Mouse (Mus musculus): ENCODE results near the gene Nudt9. TPM values are rescaled to one million over a fixed set of nuclear protein-coding genes. Genes with fewer than 3 reads are reported as not detected.

Gene Nudt9
- total RNA-seq, 2 experiments from 2014 or later, result 76.8 to 77.4 TPM

DNA sequence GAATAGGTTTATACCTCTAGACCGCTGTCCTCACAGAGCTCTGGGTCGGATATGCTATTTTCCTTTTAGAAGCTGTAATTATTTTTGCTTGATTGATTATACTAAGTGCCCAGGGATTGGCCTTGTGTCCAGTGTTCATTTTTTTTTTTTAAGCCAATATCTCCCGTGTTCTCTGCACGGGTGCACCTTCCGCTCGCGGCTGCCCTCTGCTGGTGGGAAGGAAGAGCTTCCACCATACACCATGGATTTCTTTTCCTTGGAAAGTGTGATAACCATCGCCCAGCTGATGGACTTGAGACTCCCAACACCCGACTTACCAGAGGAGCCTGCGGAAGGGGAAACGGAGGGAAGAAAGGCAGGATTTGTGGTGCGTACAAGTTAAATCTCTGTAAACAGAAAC is 28.3 kb downstream of the Nudt9 start:
- peak in 1 of 2 experiments; percentile 70 for DNase-seq (ENCODE audit: low spot score in 2 of 2)

DNA sequence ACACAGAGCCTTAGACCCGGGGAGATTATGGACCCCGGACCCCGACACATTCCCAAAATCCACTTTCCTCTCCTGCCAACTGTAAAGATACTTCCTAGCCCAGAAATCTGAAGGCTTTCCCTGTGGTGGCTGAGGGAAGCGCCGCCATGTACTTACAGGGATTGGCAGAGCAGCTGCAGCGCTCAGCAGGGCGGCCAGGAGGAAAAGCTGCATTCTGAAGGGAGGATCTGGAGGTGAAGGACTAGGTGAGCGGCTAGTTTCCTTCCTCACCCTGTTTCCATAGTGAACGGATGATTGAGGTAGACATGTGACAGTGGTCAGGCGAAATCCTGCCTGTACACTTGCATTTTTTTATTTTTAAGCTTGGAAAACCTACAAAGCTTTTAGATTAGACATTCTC is 30.3 kb downstream of the Nudt9 start:
- no peak for DNase-seq (ENCODE audit: low spot score in 2 of 2)

DNA sequence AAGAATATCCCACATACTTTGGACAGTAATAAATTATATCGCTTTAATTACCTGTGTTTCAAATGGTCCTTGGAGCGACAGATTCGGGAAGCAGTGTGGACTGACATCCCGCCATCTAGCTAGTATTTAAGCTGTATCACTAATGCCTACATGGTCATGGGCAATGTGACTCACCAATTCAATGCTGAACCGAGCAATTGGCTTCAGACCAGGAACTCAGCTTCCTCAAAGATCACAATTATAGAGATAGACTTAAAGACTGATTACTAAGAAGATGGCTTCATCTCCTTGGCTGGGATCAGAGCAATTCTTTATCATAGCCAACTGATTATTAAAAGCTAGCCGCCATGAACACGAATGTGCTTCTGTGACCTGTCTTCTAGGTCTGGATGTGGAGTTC is 31.4 kb downstream of the Nudt9 start, which contains the start of gene Gm17660:
Gene Gm17660, minus strand, starts transcription at position 101 of the 400 bp plus-strand sequence.
- DNase-seq (ENCODE audit: low spot score in 2 of 2), result no peak

DNA sequence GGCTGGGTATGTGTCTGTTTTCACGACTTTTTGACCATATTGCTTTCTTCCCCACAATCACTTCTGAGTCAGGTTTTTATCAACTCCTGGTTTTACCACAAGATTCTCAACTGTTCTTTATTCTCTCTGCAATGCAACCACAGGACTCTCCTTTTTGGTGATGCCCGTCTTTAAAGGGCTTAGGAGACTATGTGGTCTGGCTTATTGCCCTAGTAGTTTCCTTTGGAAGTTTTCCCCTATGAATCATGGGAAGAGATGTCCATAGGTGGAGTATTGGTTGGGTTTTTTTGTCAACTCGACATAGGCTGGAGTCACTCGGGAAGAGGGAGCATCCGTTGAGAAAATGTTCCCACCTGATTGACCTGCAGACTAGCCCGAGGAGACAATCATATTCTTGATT is 34.6 kb downstream of the Nudt9 start:
- DNase-seq (ENCODE audit: low spot score in 2 of 2), result no peak

DNA sequence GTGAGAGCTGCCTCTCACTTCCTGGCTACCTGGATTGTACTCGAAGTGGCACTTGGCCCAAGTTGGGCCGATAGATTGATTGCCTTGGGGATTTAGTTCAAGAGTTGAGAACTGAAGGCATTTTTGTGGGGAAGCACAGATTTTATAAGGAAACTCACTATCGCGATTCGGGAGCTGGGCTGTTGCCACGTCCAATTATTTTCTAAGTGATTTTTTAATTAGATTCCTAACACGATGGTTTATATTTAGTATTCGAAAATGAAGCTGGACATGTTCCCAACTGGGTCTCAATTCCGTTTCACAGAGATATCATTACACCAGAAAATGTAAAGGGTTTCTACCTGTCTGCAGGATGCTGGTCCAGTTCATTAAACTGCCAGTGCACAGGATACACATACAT is 39.3 kb downstream of the Nudt9 start:
- DNase-seq (ENCODE audit: low spot score in 2 of 2), result no peak

DNA sequence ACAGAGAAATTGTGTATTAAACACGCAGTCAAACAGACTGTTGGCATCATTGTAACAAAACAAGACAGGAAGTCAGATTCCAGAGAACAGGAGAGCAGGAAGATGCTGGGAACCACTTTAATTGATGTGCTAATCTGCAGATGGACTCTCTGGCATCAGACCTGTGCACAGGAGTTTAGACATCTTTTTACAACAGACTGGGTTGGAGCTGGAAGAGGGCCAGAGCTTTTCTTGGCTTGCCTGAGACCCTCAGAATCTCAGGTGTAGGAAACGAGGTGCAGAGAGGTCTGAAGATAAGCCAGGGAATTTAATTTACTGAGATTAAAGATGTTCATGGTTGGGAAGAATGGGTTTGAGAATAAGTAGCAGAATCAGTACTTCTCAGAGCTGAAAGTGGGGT is 43.6 kb downstream of the Nudt9 start:
- no peak for DNase-seq (ENCODE audit: low spot score in 2 of 2)

DNA sequence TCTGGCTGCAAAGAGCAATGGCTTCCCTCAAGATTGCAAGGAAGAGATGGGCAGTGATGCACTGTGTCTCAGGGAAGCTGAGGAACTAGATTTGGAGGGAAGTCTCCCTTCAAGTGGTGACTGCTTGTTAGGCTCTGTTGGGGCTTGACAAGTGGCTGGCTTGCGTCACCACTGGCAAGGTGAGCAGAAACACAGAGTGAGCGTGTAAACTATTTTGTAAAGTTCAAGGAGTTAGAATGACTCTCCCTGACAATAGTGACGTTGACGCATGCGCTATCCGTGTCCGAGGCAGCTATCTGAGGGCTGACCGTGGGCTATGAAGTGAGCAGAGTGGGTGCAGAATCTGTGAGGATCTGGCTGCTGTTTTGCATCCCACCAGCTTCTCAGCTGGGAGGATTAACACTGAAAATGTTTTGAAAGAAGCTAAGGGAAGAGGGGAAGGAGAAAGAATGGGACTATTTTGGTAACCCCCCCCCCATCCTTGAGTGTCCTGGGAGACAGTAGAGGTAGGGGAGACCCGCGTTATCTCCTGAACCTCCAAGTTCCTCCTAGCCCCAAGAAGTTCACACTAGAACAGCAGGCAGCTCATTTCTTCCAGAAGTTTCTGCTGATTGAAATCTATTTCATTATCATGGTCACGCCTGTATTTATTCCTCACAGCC is 49.4 kb downstream of the Nudt9 start:
- no peak for DNase-seq (ENCODE audit: low spot score in 2 of 2)

DNA sequence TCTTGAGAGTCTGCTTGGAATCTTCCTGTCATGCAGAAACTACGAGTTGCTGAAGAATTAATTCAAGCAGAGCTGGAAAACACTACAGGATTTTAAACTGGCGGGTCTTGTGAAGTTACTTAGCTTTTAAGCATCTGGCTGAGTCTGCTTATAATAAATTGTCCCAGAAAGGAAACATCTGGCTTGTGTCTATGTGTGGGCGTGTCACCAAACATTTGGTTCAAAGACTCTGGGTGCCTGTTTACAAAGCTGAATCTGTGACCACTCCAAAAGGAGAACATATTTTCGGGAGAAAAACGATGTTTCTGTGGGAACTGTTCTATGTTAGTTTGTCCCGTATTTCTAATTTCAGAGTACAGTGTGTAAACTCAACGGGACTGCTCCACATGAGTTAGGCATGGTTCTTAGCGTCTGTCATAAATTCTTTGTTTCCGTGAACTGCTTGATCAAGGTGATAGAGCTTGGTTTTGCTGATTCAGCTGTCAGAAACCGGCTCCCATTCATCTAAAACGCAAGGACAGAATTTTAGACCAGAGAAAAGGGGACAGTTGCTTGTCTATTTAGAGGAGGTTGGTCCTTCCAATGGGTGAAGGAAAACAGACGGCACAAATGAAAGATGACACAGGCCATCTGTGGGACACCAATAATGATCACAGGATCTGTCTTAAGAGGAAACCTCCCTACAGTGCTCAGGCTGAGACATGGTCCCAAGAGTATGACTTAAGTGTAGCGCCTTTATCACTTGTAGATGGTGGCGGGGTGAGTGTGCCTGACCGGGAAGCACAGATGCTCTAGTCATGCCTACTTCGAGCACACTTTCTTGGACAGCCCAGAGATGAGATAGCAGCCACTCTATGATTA is 50.2 kb downstream of the Nudt9 start:
- peak in 1 of 2 experiments; percentile 30 for DNase-seq (ENCODE audit: low spot score in 2 of 2)

DNA sequence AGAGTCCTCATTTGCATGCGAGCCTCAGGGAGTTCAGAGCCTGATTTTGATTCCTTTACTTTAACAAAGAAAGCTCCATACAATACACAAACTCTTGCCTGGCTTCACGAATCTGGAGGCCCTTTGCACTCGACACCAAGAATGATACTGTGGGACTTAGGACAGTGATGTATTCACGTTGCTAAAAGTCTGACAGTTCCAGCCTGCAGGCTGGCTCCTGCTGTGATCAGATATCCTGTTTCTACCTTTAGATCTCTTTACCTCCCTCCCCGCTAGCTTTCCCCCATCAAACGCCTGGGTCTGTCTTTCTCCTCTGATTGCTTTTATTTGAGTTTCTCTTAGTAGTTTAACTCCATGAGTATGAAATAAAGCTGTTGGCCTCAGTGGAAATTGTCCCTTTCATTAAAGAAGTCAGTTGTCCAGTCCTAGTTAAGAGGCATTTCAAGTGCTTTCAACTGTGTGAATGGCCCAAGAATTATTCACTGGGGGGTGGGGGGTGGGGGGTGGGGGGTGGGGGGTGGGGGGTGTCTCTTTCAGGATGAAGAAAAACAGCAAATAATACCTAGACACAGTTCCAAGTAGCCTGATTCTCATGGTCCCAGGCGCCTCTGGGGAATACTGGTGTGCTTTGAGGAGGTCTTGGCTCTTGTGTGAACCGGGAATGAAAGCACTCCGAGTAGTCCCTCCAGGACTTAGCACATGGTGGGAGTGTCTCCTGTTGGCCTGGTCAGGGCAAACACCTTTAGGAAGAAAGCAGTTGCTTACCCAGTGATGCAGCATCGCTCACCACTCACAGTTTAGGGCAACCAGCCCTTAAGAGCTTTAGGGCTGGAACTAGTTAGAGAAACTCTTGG is 55.8 kb downstream of the Nudt9 start:
- peak in 1 of 2 experiments; percentile 33 for DNase-seq (ENCODE audit: low spot score in 2 of 2)

DNA sequence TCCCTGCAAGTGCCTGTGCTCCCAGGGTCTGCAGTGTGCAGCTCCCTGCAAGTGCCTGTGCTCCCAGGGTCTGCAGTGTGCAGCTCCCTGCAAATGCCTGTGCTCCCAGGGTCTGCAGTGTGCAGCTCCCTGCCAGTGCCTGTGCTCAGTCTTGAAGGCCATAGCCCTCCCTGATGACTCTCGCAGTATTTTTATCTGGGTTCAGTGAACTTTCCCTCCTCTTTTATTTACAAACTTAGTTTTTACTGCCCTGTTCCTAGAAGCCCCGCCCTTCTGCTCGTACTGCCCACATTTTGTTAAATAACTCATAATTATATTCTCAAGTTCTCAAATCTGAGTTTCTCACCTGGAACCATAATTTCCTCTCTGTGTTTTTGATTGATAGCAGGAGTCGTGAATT is 57.1 kb downstream of the Nudt9 start:
- DNase-seq (ENCODE audit: low spot score in 2 of 2), result no peak

DNA sequence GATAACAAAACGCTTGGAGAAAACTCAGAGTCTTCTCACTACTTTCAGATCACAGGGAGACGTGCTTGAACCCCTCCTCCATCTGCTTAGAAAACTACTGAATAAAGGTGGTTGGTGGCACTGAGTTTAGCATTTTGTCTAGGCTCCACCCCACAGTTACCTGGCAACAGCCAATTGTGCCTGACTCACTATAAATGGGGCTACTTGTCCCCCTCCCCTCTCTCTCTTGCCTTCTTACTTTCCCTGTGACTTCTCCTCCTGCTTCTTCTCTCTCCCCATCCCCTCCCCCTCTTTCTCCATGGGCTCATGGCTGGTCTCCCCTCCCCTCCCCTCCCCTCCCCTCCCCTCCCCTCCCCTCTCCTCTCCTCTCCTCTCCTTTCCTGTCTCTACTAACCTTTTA is 58.0 kb downstream of the Nudt9 start:
- no peak for DNase-seq (ENCODE audit: low spot score in 2 of 2)

DNA sequence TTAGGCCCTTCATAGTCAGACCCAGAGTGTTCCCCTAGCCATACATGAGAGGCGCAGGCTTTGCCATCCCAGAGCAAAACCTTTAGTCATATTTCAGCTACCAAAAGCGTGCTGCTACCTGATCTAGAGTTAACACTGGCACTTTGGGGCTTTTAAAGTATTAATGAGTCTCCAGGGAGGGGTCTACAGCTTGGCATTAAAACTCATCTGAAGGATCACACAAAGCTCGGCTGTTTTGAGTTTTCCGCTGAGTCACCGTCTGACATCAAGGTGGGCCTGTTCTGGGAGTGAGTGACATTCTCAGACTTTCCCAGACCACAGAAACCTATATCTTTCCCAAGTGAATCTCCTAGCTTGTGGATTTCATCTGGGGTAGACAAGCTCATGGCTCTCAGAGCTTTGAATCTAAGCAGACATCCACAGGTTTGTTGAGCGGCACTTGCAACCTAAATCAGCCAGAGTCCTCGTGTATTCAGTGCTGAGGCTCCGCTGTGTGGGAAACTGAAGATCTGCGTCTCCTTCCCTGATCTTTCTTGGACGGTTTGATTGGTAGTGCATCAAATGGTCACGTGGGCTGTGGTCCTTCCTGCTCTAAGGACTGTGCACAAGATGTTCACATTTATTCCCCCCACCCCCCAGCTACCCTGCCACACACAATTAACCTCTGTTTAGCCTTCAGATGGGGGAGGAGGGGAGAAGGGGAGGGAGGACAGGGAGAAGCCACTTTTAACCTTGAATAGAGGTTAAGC is 62.2 kb downstream of the Nudt9 start:
- DNase-seq (ENCODE audit: low spot score in 2 of 2), result peak in 1 of 2 experiments; percentile 49

DNA sequence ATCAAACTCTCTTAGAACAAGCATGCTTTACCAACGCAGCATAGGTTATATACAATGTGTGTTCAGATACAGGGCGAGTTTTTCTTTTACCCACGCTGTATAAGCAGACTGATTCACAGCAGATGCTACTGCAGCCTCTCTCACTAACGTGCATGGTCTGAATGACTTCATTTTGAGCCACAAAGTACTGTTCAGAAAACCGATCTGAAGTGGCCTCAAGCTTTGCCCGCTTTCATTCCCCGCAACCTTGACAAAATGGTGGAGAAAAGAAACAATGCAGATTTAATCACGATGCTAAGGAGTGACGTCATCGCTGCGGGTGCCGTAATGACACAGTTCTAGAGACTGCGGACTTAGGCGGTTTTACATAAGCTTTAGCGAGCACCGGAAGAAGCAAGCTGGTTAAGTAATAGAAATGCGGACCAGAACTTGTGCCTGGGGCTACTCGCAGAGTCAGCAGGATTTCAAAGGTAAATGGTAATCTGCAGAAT is 62.8 kb downstream of the Nudt9 start:
- peak; percentile 49 to 78 for DNase-seq (ENCODE audit: low spot score in 2 of 2)

DNA sequence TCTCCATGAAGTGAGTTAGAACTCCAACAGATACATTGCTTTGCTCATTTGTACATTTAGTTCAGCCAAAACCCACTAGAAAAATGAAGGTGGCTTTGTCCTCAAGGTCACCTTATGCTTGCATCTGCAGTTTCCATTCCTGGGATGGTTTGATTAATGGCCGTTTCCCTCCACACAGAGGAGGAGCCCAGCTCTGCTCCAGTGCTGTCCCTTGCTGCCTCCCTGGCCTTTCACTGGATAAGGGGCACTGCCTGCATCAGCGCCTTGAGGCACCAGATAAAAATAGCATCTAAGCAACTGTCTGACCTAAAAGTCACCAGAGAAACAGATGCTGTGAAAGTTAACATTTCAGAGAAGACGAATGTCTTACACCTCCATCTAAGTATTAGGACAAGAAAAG is 63.4 kb downstream of the Nudt9 start:
- peak in 1 of 2 experiments; percentile 19 for DNase-seq (ENCODE audit: low spot score in 2 of 2)

DNA sequence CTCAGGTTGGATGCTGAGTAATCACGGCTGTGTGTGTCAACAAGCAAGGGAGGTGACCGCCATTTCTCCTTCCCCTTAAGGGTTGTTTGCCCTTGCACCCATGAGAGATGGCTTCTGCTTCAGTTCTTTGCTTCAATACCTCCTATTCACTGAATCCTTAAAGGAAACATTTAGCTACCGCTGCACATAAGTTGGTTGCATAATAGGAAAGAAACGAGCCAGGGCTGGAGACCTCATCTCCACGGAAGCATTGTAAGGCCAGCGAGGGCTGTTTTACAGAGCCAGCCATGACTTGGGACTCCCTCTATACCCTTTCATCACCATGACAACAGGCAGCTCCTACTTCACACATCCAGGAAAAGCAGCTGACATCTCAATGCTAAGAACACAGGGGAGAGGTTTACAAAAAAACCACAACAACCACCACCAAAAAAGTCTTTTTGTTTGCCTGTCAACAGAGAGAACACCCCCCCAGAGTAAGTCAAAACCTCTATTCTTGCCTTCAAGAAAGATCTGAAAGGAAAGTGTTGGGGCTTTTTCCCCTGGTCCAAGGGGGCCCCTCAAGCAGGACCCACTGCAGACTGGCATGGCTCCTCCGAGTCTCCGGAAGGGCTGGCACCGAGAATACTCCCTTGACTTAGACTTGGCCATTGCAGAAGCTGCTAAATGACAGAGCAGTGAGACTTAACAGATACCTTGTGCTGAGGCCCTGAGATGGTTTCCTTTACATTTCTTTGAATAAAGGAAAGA is 64.2 kb downstream of the Nudt9 start:
- peak; percentile 59 to 80 for DNase-seq (ENCODE audit: low spot score in 2 of 2)

DNA sequence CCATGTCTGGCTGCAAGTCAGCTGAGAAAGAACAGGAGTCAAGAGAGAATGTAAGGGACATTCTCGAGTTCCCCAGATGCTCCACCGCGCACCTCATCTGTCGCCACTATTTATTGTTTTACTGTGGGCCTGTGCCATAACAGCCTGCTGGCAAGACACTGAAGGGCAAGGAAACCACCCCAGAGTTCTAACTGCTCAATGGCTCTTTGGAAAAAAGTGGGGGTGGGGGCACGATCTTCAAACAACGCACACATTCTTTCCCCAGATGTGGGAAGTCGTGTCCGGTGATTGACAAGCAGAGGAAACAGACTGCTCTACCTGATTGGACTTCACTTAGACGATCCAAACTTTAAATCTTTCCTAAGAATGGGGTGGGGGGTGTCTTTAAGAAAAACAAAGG is 65.9 kb downstream of the Nudt9 start:
- peak in 1 of 2 experiments; percentile 54 for DNase-seq (ENCODE audit: low spot score in 2 of 2)

DNA sequence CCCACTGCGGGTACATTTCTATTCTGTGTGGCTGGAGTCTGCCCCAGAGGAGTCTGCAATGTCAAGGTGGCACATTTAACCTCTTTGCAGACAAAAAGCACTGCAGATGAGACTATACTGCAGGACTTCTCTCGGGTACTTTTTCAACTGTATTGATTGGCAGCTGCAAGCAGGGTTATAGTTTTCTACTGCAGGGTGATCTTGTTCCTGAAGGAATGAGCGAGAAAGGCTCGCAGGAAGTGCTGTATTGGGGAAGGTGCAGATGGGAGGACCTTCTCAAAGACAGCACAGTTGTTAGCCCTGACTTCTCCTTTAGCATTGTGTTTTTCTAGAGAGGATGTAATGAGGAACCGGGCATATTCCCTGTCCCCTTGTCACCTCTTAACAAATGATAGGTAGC is 66.4 kb downstream of the Nudt9 start:
- peak in 1 of 2 experiments; percentile 41 for DNase-seq (ENCODE audit: low spot score in 2 of 2)

DNA sequence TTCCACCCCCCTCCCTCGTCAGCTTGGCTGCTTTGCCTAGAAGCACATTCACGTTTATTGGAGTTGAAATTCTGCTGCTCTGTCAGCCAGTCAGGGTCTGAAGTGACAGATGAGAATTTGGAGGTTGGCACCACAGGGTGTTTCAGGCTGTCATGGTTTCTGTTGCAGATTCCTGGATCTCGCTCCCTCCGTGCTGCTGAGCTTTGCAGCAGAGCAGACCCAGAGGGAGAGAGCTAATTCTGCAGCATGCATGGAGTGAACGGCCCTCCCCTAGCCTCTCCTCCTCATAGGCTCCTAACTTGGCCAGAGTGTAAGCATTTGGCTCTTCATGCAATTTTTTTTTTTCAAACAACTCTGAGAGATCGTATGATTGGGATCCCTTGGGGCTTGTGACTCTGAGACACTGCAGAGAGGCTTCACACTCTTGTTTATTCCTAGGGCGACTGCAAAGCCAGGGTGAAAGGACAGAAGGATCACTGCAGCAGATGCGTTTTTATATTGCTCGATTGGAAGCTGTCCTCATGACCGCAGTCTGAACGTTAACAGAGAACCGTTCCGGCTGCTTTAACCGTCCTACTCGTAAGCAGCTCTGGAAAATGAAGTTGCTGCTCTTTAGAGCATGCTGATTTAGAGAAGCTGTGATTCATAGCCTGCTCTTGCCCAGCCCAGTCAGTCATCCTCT is 67.5 kb downstream of the Nudt9 start, which contains the start of gene Sparcl1:
Gene Sparcl1, minus strand, starts transcription at position 243 of the 682 bp plus-strand sequence.
- peak; percentile 71 to 88 for DNase-seq (ENCODE audit: low spot score in 2 of 2)
